Mouse (Mus musculus): Measurements from ENCODE around the gene Prox1.

Gene Prox1

GRCm38 (mm10) chr1:190169911-190170818 lies at the start of gene Prox1:
Prox1 (minus strand) TSS chr1:190170714.
- peak; percentile 56 to 68 for DNase-seq (ENCODE audit: low spot score in 2 of 2)

- DNase-seq (ENCODE audit: low spot score in 2 of 2) = no peak
These were observed 46.1 kb upstream of the Prox1 start for GRCm38 (mm10) chr1:190216621-190217020.

- DNase-seq (ENCODE audit: low spot score in 2 of 2) = no peak
These were observed 44.1 kb upstream of the Prox1 start for GRCm38 (mm10) chr1:190214626-190215025.

DNA sequence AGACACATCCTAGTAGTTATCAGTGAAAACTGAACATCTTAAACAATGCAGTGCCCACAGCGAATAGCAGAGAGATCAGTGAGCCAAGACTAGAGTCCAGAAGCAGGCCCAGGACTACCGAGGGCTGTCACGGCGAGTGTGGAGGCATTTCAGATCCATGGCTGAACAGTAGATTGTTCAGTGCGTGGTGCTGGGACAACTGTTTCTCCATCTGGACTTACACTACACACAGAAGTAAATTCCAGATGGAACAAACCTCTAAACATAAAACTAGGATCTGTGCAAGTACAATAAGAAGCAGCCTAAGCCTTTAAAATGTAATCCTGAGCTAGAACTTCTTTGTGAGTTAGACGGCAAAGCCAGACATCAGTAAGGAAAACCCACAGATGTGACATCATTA lies 42.7 kb upstream of the Prox1 start:
- DNase-seq (ENCODE audit: low spot score in 2 of 2) = no peak

DNA sequence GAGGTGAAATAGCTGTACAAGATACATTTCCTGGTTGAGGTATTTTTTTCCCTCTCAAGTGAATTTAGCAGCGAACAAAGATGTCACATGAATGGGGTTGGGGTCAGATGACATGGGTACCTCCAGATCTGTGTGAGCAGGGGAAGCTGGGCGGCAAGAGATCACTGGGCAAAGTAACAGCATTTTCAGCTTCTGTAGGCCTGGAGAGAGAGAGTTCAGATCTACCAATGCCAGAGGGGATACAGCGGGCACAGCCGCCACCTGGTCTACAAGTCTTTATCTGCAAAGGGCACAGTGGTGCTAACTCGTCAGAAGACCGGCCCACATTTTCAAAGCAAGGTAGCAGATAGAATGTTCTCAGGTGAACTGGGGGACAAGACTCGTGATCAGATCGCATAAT lies 36.7 kb upstream of the Prox1 start:
- DNase-seq (ENCODE audit: low spot score in 2 of 2) = no peak

DNA sequence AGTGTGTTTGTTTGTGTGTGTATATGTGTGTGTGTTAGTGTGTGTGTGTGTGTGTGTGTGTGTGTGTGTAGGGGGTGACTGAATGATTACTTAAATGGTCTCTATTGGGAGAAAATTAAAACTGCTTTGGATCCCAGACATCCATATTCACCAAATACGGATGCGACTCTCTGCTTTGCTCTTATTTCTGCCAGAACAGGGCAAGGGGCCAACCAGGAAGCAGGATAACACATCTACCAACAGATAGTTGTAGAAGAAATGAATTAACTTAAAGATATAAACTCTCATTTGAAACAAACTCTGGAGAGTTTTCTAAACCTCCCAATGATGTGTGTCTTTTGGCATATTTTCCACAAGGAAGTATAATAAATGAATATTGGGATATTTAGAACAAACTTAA lies 35.2 kb upstream of the Prox1 start:
- DNase-seq (ENCODE audit: low spot score in 2 of 2) = no peak

DNA sequence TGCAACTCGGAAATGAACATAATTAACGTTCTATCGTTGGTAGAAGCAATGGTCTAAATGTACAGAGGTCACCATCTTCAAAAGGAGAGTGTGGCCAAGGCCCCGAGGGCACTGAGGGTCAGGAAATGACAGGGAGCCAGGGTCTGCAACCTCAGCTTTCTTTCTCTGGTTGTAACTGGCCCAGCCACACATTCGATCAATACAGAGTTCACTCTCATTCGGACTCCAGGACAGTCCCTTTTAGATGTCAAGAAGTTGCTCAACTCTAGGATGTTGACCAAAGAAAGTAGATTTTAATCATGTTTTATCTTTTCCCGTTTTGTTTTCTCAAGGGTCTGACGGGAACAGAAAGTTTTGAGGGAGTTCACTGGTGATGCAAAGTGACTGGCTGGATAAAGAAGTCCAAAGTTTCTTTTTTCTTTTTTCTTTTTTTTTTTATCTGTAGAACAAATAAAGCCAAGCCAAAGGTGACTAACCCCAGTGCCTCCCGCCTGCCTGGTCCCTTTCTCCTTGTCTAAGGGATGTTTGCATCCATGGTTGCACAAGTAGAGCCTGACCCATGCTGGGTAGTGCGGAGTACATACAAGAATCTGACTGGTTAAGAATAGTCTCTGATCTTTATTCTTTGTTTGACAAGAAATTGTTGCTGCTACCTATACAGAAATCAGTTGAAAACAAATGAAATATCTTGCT lies 34.0 kb upstream of the Prox1 start:
- no peak for DNase-seq (ENCODE audit: low spot score in 2 of 2)

DNA sequence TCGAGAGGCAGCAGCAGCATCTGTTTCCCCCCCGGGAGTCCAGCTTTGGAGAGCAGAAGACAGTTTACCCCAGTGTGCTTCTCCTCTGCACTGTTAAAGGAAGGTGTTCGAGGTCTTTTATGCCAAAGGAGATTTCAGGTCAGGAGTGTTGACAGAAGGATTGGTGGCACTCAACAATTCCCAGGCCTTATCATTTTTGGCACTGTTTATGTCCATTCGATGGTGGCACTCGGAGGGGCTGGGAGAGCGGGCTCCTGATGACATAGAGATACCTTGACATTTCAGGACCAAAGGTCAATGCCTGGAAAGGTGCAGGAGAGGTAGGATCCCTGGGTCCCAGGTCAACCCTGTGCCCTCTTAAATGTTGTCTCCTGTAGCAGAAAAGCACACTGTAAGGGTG lies 31.2 kb upstream of the Prox1 start:
- no peak for DNase-seq (ENCODE audit: low spot score in 2 of 2)

GRCm38 (mm10) chr1:190200996-190201395 lies 30.5 kb upstream of the Prox1 start:
- DNase-seq (ENCODE audit: low spot score in 2 of 2) = no peak

DNA sequence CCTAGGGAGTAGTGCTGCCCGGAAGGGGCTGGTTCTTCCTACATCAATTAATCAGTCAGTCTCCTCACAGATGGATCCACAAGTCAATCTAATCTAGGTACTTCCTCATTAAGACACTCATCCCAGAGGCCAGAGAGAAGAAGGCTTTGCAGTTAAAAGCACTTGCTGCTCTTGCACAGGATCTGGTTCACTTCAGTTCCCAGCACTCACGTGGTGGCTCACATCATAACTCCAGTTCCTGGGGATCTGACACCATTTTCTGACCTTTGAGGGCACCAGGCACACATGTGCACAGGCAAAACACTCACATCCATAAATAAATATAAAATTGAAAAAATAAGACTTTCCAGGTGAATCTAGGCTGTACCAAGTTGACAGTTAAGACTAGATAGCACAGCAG lies 27.7 kb upstream of the Prox1 start:
- no peak for DNase-seq (ENCODE audit: low spot score in 2 of 2)

- DNase-seq (ENCODE audit: low spot score in 2 of 2) = no peak
These were observed 21.5 kb upstream of the Prox1 start for GRCm38 (mm10) chr1:190192011-190192410.

DNA sequence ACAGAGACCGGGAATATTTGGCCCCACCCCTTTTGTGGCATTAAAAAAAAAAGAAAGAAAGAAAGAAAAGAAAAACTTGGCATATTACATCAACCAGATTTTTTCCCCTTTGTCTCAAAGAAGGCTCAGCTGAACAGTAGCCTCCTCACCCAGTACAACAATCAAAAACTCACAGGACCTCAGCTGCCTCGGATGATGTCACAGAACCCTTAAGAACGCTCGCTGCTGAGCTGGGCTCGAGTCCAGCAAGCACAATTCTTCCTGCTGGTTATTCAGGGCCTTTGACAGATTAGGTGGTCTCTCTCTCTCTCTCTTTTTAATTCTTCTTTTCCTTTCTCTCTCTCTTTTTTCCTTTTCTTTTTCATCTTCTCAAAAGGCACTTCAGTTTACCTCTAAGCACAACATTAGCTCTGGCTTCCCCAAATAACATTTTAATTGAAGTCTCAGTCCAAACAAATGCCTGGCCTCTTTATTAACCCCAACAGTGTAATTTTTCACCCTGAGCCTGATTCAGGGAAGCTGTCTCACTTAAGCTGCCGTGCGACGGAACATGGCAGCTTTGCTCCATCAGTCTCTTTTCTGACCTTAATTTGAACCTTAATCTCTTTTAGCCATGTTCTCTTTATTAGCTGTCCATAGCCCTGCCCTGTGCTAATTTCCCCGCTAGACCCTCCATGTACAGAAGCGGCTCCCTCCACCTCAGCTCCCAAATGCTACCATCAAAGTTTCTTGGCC lies 19.9 kb upstream of the Prox1 start:
- DNase-seq (ENCODE audit: low spot score in 2 of 2) = no peak

- no peak for DNase-seq (ENCODE audit: low spot score in 2 of 2)
These were observed 18.6 kb upstream of the Prox1 start for GRCm38 (mm10) chr1:190189125-190189524.

- no peak for DNase-seq (ENCODE audit: low spot score in 2 of 2)
These were observed 15.8 kb upstream of the Prox1 start for GRCm38 (mm10) chr1:190186336-190186735.

GRCm38 (mm10) chr1:190185284-190185683 lies 14.8 kb upstream of the Prox1 start:
- no peak for DNase-seq (ENCODE audit: low spot score in 2 of 2)

DNA sequence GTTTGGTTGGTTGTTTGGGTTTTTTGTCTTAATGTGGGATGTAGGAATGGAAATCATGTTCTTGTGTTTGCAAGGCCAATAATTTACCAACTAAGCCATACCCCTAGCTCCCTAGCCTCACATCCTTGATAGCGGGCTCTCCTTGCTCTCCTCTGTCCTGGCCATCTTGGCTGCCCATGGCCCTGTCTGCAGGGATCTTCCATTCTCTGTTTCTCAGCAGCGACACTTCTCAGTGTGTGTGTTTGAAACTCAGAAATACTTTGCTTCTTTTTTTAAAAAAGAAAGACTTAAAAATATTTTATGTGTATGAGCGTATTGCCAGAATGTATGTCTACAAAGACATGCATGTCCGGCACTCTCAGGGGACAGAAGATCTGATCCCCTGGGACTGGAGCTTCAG lies 13.1 kb upstream of the Prox1 start:
- DNase-seq (ENCODE audit: low spot score in 2 of 2) = no peak

DNA sequence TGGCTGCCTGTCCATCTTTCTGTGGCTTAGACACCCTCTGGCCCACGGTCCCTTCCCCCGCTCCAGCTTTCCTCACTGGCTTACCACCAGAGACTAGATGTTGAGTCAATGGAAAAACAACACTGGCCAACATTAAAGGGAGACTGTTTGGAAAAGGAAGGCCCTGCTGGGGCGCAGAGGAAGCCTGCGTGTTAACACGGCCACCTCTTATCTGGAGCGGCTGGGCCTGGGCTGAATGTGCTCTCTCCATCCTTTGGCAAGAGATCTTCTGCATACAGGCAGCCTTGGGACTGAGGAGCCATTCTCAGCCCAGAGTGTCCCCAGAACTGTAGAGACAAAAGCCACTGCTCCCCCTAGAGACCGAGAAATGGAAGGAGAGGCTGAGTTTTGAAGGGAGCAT lies 11.3 kb upstream of the Prox1 start:
- DNase-seq (ENCODE audit: low spot score in 2 of 2) = no peak

DNA sequence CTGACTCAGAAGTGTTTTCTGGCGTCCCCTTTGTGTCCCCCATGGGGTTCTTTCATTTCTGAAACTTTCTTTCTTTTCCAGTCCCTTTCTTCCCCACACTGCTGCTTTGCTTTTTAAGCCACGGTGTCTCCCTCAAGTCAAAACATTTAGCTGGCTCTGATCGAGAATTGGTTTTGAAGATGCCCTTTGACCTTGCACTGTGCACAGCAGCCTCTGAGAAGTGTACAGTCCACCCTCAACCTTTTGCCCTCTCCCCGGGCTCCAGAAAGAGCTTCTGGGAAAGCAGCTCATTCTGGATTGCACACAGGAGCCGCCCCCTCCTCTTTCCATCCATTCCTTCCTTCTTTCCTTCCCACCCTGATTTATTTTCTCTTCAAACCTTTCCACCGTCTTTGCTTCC lies 10.3 kb upstream of the Prox1 start:
- no peak for DNase-seq (ENCODE audit: low spot score in 2 of 2)

- no peak for DNase-seq (ENCODE audit: low spot score in 2 of 2)
These were observed 6.4 kb upstream of the Prox1 start for GRCm38 (mm10) chr1:190176961-190177360.

- DNase-seq (ENCODE audit: low spot score in 2 of 2) = no peak
These were observed 4.5 kb upstream of the Prox1 start for GRCm38 (mm10) chr1:190174671-190175661.

DNA sequence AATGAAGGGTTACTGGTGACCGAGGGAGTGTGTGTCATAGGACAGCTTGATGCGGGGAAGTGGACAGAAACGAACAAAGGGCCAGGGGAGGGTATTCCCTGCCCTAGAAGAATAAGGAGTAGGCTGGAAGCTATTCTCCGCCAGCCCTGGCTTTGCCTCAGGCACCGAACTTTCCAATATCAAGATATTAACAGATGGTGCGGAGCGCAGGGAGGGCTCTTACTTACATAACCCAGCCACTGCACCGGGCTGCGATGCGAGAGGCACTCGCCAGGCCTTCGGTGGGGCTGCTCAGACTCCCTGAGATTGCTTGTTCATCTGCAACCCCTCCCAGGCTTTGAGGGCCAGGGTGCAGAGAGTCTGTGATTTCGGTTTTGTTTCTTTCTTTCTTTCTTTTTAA lies 3.7 kb upstream of the Prox1 start:
- DNase-seq (ENCODE audit: low spot score in 2 of 2) = no peak

All from frontal cortex, postnatal 10 days (tissue).